Mouse (Mus musculus) liver, embryonic 12.5 days (tissue): ENCODE measurements around the gene Olfr483. TPM values are rescaled to one million over a fixed set of nuclear protein-coding genes. Genes with fewer than 3 reads are reported as not detected.

Source experiments
- ATAC-seq: fragments of 200-750 bp; cut with Nextera tagmentation; 2 replicates; pipeline ENCODE4 v1.8.0; 2017; ENCODE audit warnings: moderate number of reproducible peaks, mild to moderate bottlenecking, moderate library complexity
- H3K27ac ChIP-seq: fragments of 300-500 bp; sonication (generic); 2 replicates; pipeline ENCODE4 v1.5.1; 2016; ENCODE audit warnings: mild to moderate bottlenecking
- H3K27me3 ChIP-seq: fragments of 300-500 bp; sonication (generic); replicated peaks from 2 replicates; pipeline ENCODE4 v1.6.1; 2016; ENCODE audit warnings: mild to moderate bottlenecking, moderate library complexity
- H3K36me3 ChIP-seq: fragments of 300-500 bp; sonication (generic); 2 replicates; pipeline ENCODE4 v1.6.1; 2016; ENCODE audit warnings: mild to moderate bottlenecking, moderate library complexity
- H3K4me1 ChIP-seq: fragments of 300-500 bp; sonication (generic); 2 replicates; pipeline ENCODE4 v1.6.1; 2016
- H3K4me2 ChIP-seq: fragments of 300-500 bp; sonication (generic); 2 replicates; pipeline ENCODE4 v1.6.1; 2016; ENCODE audit warnings: mild to moderate bottlenecking, moderate library complexity
- H3K4me3 ChIP-seq: fragments of 300-500 bp; sonication (generic); 2 replicates; pipeline ENCODE4 v1.5.1; 2016; ENCODE audit warnings: mild to moderate bottlenecking, moderate library complexity
- H3K9ac ChIP-seq: fragments of 300-500 bp; sonication (generic); 2 replicates; pipeline ENCODE4 v1.6.1; 2016; ENCODE audit warnings: mild to moderate bottlenecking, moderate library complexity
- H3K9me3 ChIP-seq: fragments of 300-500 bp; sonication (generic); replicated peaks from 2 replicates; pipeline ENCODE4 v1.6.1; 2016; ENCODE audit warnings: mild to moderate bottlenecking, moderate library complexity
- WGBS: fragments of 180-500 bp; shearing (Covaris S2); methylation state at CpG from one replicate; pipeline ENCODE4 v1.1.7; 2016; ENCODE audit not compliant: insufficient replicate concordance; 5-methylcytosine and 5-hydroxymethylcytosine counted together
- polyA plus RNA-seq: library from polyadenylated mRNA; unstranded; fragments of >200 nt; fragmentation: Nextera tagmentation; extraction: Ambion mirVana; gene quantifications from 2 replicates; pipeline ENCODE4 v1.2.1, GENCODE M21; 2016

Gene Olfr483
- polyA plus RNA-seq = not detected in 2 replicates

GRCm38 (mm10) chr7:108100549-108100948, at the start of gene Olfr483:
TSS of gene Olfr483 (plus strand) at chr7:108100849.
- 54% methylated on average over 1 of the region's 1 CpGs for WGBS

GRCm38 (mm10) chr7:108067246-108067645, 33.4 kb upstream of the Olfr483 start, which contains the start of gene Olfr480:
TSS of gene Olfr480 (minus strand) at chr7:108067346.
- no peak within 1 kb of the TSS for H3K4me3 ChIP-seq
- H3K9me3 ChIP-seq = peaks cover 3% of the 10 kb centered on the region; the same call in 1 of the 2 replicates
- no peak for ATAC-seq
- no peak within 1 kb of the TSS for H3K9ac ChIP-seq
- no peak within 1 kb of the TSS for H3K27ac ChIP-seq
- 70% methylated on average over 1 of the region's 1 CpGs for WGBS
- no peaks in the 10 kb centered on the region for H3K36me3 ChIP-seq
- no peaks in the 10 kb centered on the region for H3K27me3 ChIP-seq
- H3K4me2 ChIP-seq = no peak within 1 kb of the TSS
- H3K4me1 ChIP-seq = no peaks in the 10 kb centered on the region

More at GRCm38 (mm10) chr7:108100549-108100948, at the start of gene Olfr483:
- Histone ChIP-seq H3K27me3 (no peaks in the 10 kb centered on the region), H3K36me3 (no peaks in the 10 kb centered on the region), H3K4me1 (no peaks in the 10 kb centered on the region), H3K4me3 (no peak within 1 kb of the TSS), H3K27ac (no peak within 1 kb of the TSS), H3K9ac (no peak within 1 kb of the TSS), H3K9me3 (no peaks in the 10 kb centered on the region), H3K4me2 (no peak within 1 kb of the TSS)
- no peak for ATAC-seq

- H3K4me3 ChIP-seq = no peak within 1 kb of the TSS
- no peak for ATAC-seq
- no peaks in the 10 kb centered on the region for H3K27me3 ChIP-seq
- no peak within 1 kb of the TSS for H3K9ac ChIP-seq
- H3K27ac ChIP-seq = no peak within 1 kb of the TSS
- no peaks in the 10 kb centered on the region for H3K36me3 ChIP-seq
- H3K4me1 ChIP-seq = no peaks in the 10 kb centered on the region
- no peaks in the 10 kb centered on the region for H3K9me3 ChIP-seq
- no peak within 1 kb of the TSS for H3K4me2 ChIP-seq
These were observed 21.1 kb upstream of the Olfr483 start, which contains the start of gene Olfr481 for GRCm38 (mm10) chr7:108079555-108079954. TSS of gene Olfr481 (plus strand) at chr7:108079855.

GRCm38 (mm10) chr7:108097486-108097885, 3.2 kb upstream of the Olfr483 start, which contains the start of gene Olfr482:
TSS of gene Olfr482 (minus strand) at chr7:108097586.
- Histone ChIP-seq H3K9ac (no peak within 1 kb of the TSS), H3K4me1 (no peaks in the 10 kb centered on the region), H3K4me3 (no peak within 1 kb of the TSS), H3K27ac (no peak within 1 kb of the TSS), H3K4me2 (no peak within 1 kb of the TSS), H3K9me3 (no peaks in the 10 kb centered on the region), H3K27me3 (no peaks in the 10 kb centered on the region), H3K36me3 (no peaks in the 10 kb centered on the region)
- 54% methylated on average over 1 of the region's 1 CpGs for whole genome bisulfite sequencing
- ATAC-seq = no peak

- WGBS = 13% methylated on average over 1 of the region's 1 CpGs
- Histone ChIP-seq H3K27me3 (no peaks in the 10 kb centered on the region), H3K9me3 (no peaks in the 10 kb centered on the region), H3K27ac (no peak overlapping the region), H3K4me3 (no peak overlapping the region), H3K4me2 (no peak overlapping the region), H3K4me1 (no peaks in the 10 kb centered on the region), H3K9ac (no peak overlapping the region), H3K36me3 (no peaks in the 10 kb centered on the region)
- no peak for ATAC-seq
These were observed 20.0 kb downstream of the Olfr483 start for GRCm38 (mm10) chr7:108120681-108121080.

GRCm38 (mm10) chr7:108121416-108121815, 20.8 kb downstream of the Olfr483 start:
- no peak for ATAC-seq
- 30% methylated on average over 1 of the region's 1 CpGs for WGBS
- no peaks in the 10 kb centered on the region for H3K27me3 ChIP-seq
- H3K27ac ChIP-seq = no peak overlapping the region
- no peak overlapping the region for H3K4me2 ChIP-seq
- H3K9ac ChIP-seq = no peak overlapping the region
- H3K36me3 ChIP-seq = no peaks in the 10 kb centered on the region
- no peaks in the 10 kb centered on the region for H3K9me3 ChIP-seq
- no peak overlapping the region for H3K4me3 ChIP-seq
- H3K4me1 ChIP-seq = no peaks in the 10 kb centered on the region

- Histone ChIP-seq H3K36me3 (no peaks in the 10 kb centered on the region), H3K9ac (no peak within 1 kb of the TSS), H3K4me1 (no peaks in the 10 kb centered on the region), H3K27ac (no peak within 1 kb of the TSS), H3K27me3 (no peaks in the 10 kb centered on the region), H3K4me3 (no peak within 1 kb of the TSS), H3K9me3 (no peaks in the 10 kb centered on the region), H3K4me2 (no peak within 1 kb of the TSS)
- no peak for ATAC-seq
These were observed 26.7 kb downstream of the Olfr483 start, which contains the start of gene Olfr484 for GRCm38 (mm10) chr7:108127349-108127748. TSS of gene Olfr484 (minus strand) at chr7:108127449.

Other genes starting within 250 kb of the Olfr483 start
- gene Olfr472, start 202.9 kb upstream of the Olfr483 start, polyA plus RNA-seq = not detected in 2 replicates
- gene Olfr473, start 170.4 kb upstream of the Olfr483 start, polyA plus RNA-seq = not detected in 2 replicates
- gene Olfr474, start 146.2 kb upstream of the Olfr483 start, polyA plus RNA-seq = not detected in 2 replicates
- not detected in 2 replicates for gene Olfr476, start 136.0 kb upstream of the Olfr483 start, polyA plus RNA-seq
- gene Olfr477, start 114.2 kb upstream of the Olfr483 start, polyA plus RNA-seq = not detected in 2 replicates
- gene Olfr478, start 66.9 kb upstream of the Olfr483 start, polyA plus RNA-seq = not detected in 2 replicates
- not detected in 2 replicates for gene Olfr479, start 50.2 kb upstream of the Olfr483 start, polyA plus RNA-seq
- gene Olfr480, start 33.5 kb upstream of the Olfr483 start, polyA plus RNA-seq = not detected in 2 replicates
- not detected in 2 replicates for gene Olfr481, start 21.0 kb upstream of the Olfr483 start, polyA plus RNA-seq
- gene Olfr482, start 3.3 kb upstream of the Olfr483 start, polyA plus RNA-seq = 0.06 and 0.07 TPM in 2 replicates
- gene Olfr484, start 26.6 kb downstream of the Olfr483 start, polyA plus RNA-seq = not detected in 2 replicates
- not detected in 2 replicates for gene Olfr485, start 59.0 kb downstream of the Olfr483 start, polyA plus RNA-seq
- not detected in 2 replicates for gene Olfr486, start 71.9 kb downstream of the Olfr483 start, polyA plus RNA-seq
- not detected in 2 replicates for gene Olfr487, start 113.8 kb downstream of the Olfr483 start, polyA plus RNA-seq
- gene Olfr488, start 157.5 kb downstream of the Olfr483 start, polyA plus RNA-seq = not detected in 2 replicates
- gene Olfr490, start 188.1 kb downstream of the Olfr483 start, polyA plus RNA-seq = not detected in 2 replicates
- gene Olfr491, start 212.6 kb downstream of the Olfr483 start, polyA plus RNA-seq = not detected in 2 replicates
- not detected in 2 replicates for gene Olfr492, start 222.8 kb downstream of the Olfr483 start, polyA plus RNA-seq
- gene Olfr493, start 246.1 kb downstream of the Olfr483 start, polyA plus RNA-seq = not detected in 2 replicates